Mouse (Mus musculus) liver, embryonic 14.5 days (tissue): Measurements from ENCODE around the gene Pkd1.
A peak's percentile ranks its signal among the peaks of the same experiment; 100 is the strongest.

Source experiments
- CTCF ChIP-seq: IDR thresholded peaks from 2 replicates; pipeline ENCODE4 v1.5.1; 2016; ENCODE audit warnings: antibody characterized with exemption, low read depth, control low read depth
- EP300 ChIP-seq: IDR thresholded peaks from 2 replicates; pipeline ENCODE4 v1.6.1; 2016; ENCODE audit warnings: antibody characterized with exemption, low read depth

GRCm38 (mm10) chr17:24608370-24608769, 58.7 kb downstream of the Pkd1 start:
- no peak for TF ChIP-seq CTCF
- peak; percentile 54; the same call in 1 of the 2 replicates for TF ChIP-seq EP300
